Mouse (Mus musculus) ES-E14 (cell line): ENCODE results near the gene Zfp541.

ENCODE experiments used
- MAFK ChIP-seq: IDR thresholded peaks from 2 replicates; pipeline ENCODE4 v1.6.1; 2014; ENCODE audit warnings: mild to moderate bottlenecking, low read depth, low read length, inconsistent platforms; ENCODE audit not compliant: insufficient read depth
- ZNF384 ChIP-seq: IDR thresholded peaks from 2 replicates; pipeline ENCODE4 v1.6.1; 2012; ENCODE audit warnings: low read depth, low read length, inconsistent platforms

- TF ChIP-seq ZNF384 (no peak), MAFK (no peak)
Measured at GRCm38 (mm10) chr7:16101081-16101480, 39.5 kb downstream of the Zfp541 start.
